ENCODE assay signal across 12 mouse cellular contexts in genomic region chr11:55449531-55449930, GRCm38 (mm10). TPM values are rescaled to one million over a fixed set of nuclear protein-coding genes. Genes with fewer than 3 reads are reported as not detected.
DNase-seq lines count a peak whose midpoint lies in the region; ATAC-seq and TF ChIP-seq lines count a peak whose summit lies in the region.
"Had no signal": no experiment of that assay in that cellular context is flagged by ENCODE, and none has a peak within 500 bp of the region (broad histone marks: within the 10 kb centered on the region; RNA-seq: fewer than 3 reads in every experiment).

No protein-coding gene starts in this region.

- no peak overlapping the region for H3K4me3 ChIP-seq in heart, embryonic 15.5 days
- peak overlapping the region; percentile 21; the same call in 1 of the 2 replicates for H3K4me3 ChIP-seq in E14TG2a.4 (replicated peaks; ENCODE audit: low read length)
- H3K4me3 ChIP-seq in heart, postnatal 0 days (ENCODE audit: low read depth, low read length), result no peak overlapping the region
- no peak overlapping the region for H3K4me3 ChIP-seq in liver, embryonic 12.5 days
- H3K4me3 ChIP-seq: limb, embryonic 13.5 days had no signal

- H3K4me2 ChIP-seq in heart, embryonic 15.5 days, result no peak overlapping the region
- no peak overlapping the region for H3K4me2 ChIP-seq in heart, postnatal 0 days (ENCODE audit: low read depth, low read length)
- H3K4me2 ChIP-seq in liver, embryonic 12.5 days, result no peak overlapping the region
- H3K4me2 ChIP-seq: limb, embryonic 13.5 days had no signal

- 59% methylated on average over 7 of the region's 7 CpGs for WGBS in heart, embryonic 15.5 days
- 57% methylated on average over 7 of the region's 7 CpGs for WGBS in heart, postnatal 0 days
- WGBS in liver, embryonic 12.5 days (ENCODE audit: insufficient replicate concordance), result 58% methylated on average over 7 of the region's 7 CpGs

- no peaks in the 10 kb centered on the region for H3K9me3 ChIP-seq in heart, embryonic 15.5 days (replicated peaks)
- H3K9me3 ChIP-seq in E14TG2a.4 (ENCODE audit: low read length), result no peaks in the 10 kb centered on the region
- no peaks in the 10 kb centered on the region for H3K9me3 ChIP-seq in heart, postnatal 0 days (replicated peaks; ENCODE audit: control insufficient read depth, low read length)
- no peaks in the 10 kb centered on the region for H3K9me3 ChIP-seq in liver, embryonic 12.5 days (replicated peaks)
- H3K9me3 ChIP-seq: G1E; limb, embryonic 13.5 days had no signal

- H3K36me3 ChIP-seq in heart, embryonic 15.5 days, result peaks cover 20% of the 10 kb centered on the region
- peaks cover 96% of the 10 kb centered on the region for H3K36me3 ChIP-seq in E14TG2a.4 (ENCODE audit: insufficient read depth, low read length)
- peaks cover 33% of the 10 kb centered on the region for H3K36me3 ChIP-seq in heart, postnatal 0 days (replicated peaks; ENCODE audit: control insufficient read depth, insufficient read depth, low read length)
- H3K36me3 ChIP-seq in liver, embryonic 12.5 days, result peaks cover 78% of the 10 kb centered on the region

- intact Hi-C loops in heart, postnatal 14 days (cut with DNase I), result loop anchor here (5.0 kb wide), 1 partner anchor 247 kb away; the partner anchor contains the start of gene Slc36a1

- no peak overlapping the region for H3K9ac ChIP-seq in heart, embryonic 15.5 days
- no peak overlapping the region for H3K9ac ChIP-seq in heart, postnatal 0 days (replicated peaks; ENCODE audit: low read depth, low read length)
- H3K9ac ChIP-seq in liver, embryonic 12.5 days, result no peak overlapping the region
- H3K9ac ChIP-seq: limb, embryonic 13.5 days had no signal

- no peak for ATAC-seq in heart, embryonic 15.5 days (replicated peaks; ENCODE audit: insufficient number of reproducible peaks, insufficient read depth, low FRiP score, low read depth)
- ATAC-seq in heart, postnatal 0 days (ENCODE audit: insufficient read depth, low read depth), result 0 out of 2 replicates have a peak, but pooled peaks have one; percentile 12
- no peak for ATAC-seq in liver, embryonic 12.5 days
- no peak for ATAC-seq in CD4-positive, CD25-positive, alpha-beta regulatory T cell, adult 4 months

- TF ChIP-seq CTCF in E14TG2a.4 (conservative IDR thresholded peaks at IDR 0.05; ENCODE audit: low read length), result no peak
- no peak for TF ChIP-seq CTCF in heart, postnatal 0 days (IDR thresholded peaks at IDR 0.05; ENCODE audit: low read depth)

- no peak for TF ChIP-seq EP300 in heart, postnatal 0 days (IDR thresholded peaks at IDR 0.05; ENCODE audit: low read depth)

- peaks cover 2% of the 10 kb centered on the region; the same call in 1 of the 2 replicates for H3K4me1 ChIP-seq in heart, embryonic 15.5 days (replicated peaks)
- peaks cover 76% of the 10 kb centered on the region for H3K4me1 ChIP-seq in E14TG2a.4 (replicated peaks; ENCODE audit: low read depth, low read length)
- no peaks in the 10 kb centered on the region; the same call in 1 of the 2 replicates for H3K4me1 ChIP-seq in heart, postnatal 0 days (ENCODE audit: control insufficient read depth, insufficient read depth)
- H3K4me1 ChIP-seq in liver, embryonic 12.5 days, result peaks cover 10% of the 10 kb centered on the region; the same call in 1 of the 2 replicates

- no peaks in the 10 kb centered on the region for H3K27me3 ChIP-seq in heart, embryonic 15.5 days
- H3K27me3 ChIP-seq in E14TG2a.4 (ENCODE audit: insufficient read depth, low read length), result no peaks in the 10 kb centered on the region
- no peaks in the 10 kb centered on the region for H3K27me3 ChIP-seq in heart, postnatal 0 days (ENCODE audit: control insufficient read depth, insufficient read depth, low read length)
- no peaks in the 10 kb centered on the region for H3K27me3 ChIP-seq in liver, embryonic 12.5 days (replicated peaks)
- H3K27me3 ChIP-seq: limb, embryonic 13.5 days had no signal

- peak overlapping the region; percentile 51 for H3K27ac ChIP-seq in heart, embryonic 15.5 days
- peak overlapping the region; percentile 44 for H3K27ac ChIP-seq in heart, postnatal 0 days (ENCODE audit: low read depth)
- H3K27ac ChIP-seq in liver, embryonic 12.5 days, result 0 out of 2 replicates have a peak overlapping the region, but pooled peaks have one; percentile 14
- H3K27ac ChIP-seq: limb, embryonic 13.5 days had no signal

- DNase-seq in heart, postnatal 14 days, result no peak
- DNase-seq in heart, postnatal 0 days (ENCODE audit: low spot score), result no peak
- no peak for DNase-seq in right cerebral cortex, postnatal 10 days (ENCODE audit: low spot score in 2 of 2)
- no peak for DNase-seq in spleen, postnatal 36 days (ENCODE audit: low spot score in 2 of 2)
- DNase-seq: cerebellum, postnatal 10 days; midbrain, embryonic 14.5 days had no signal

RNA-seq across cellular contexts. Expression of gene Atox1, which starts 11.5 kb away (rescaled TPM):
- 252 and 260 TPM in 2 replicates for polyA plus RNA-seq in heart, embryonic 15.5 days (2015; fragmentation: Nextera tagmentation; extraction: Ambion mirVana)
- total RNA-seq in heart, postnatal 14 days (2021), result 100 to 1,000 TPM; 138 to 146 TPM
- 262 and 340 TPM in 2 replicates for total RNA-seq in heart, postnatal 0 days (2014; rRNA removed; ENCODE audit: low replicate concordance)
- polyA plus RNA-seq in heart, postnatal 0 days (2015; fragmentation: Nextera tagmentation; extraction: Ambion mirVana), result 346 and 351 TPM in 2 replicates
- polyA plus RNA-seq in liver, embryonic 12.5 days (2016; fragmentation: Nextera tagmentation; extraction: Ambion mirVana), result 203 and 210 TPM in 2 replicates
- 100 to 1,000 TPM; 157 to 199 TPM for polyA plus RNA-seq in CD4-positive, CD25-positive, alpha-beta regulatory T cell, adult 4 months (2017; shearing (Covaris generic))

RNA-seq across cellular contexts. Expression of gene G3bp1, which starts 20.0 kb away (rescaled TPM):
- 94.4 and 105 TPM in 2 replicates for polyA plus RNA-seq in heart, embryonic 15.5 days (2015; fragmentation: Nextera tagmentation; extraction: Ambion mirVana)
- total RNA-seq in heart, postnatal 14 days (2021), result 10 to 100 TPM; 40.3 to 44.7 TPM
- 48.5 and 70.6 TPM in 2 replicates for total RNA-seq in heart, postnatal 0 days (2014; rRNA removed; ENCODE audit: low replicate concordance)
- 58.0 and 59.4 TPM in 2 replicates for polyA plus RNA-seq in heart, postnatal 0 days (2015; fragmentation: Nextera tagmentation; extraction: Ambion mirVana)
- polyA plus RNA-seq in liver, embryonic 12.5 days (2016; fragmentation: Nextera tagmentation; extraction: Ambion mirVana), result 136 TPM in 2 replicates
- 10 to 100 TPM; 61.1 to 74.7 TPM for polyA plus RNA-seq in CD4-positive, CD25-positive, alpha-beta regulatory T cell, adult 4 months (2017; shearing (Covaris generic))

RNA-seq across cellular contexts. Expression of gene Sparc, which starts 26.5 kb away (rescaled TPM):
- 1,914 and 2,149 TPM in 2 replicates for polyA plus RNA-seq in heart, embryonic 15.5 days (2015; fragmentation: Nextera tagmentation; extraction: Ambion mirVana)
- total RNA-seq in heart, postnatal 14 days (2021), result 1,000 to 10,000 TPM; 1,338 to 1,403 TPM
- 829 and 887 TPM in 2 replicates for total RNA-seq in heart, postnatal 0 days (2014; rRNA removed; ENCODE audit: low replicate concordance)
- polyA plus RNA-seq in heart, postnatal 0 days (2015; fragmentation: Nextera tagmentation; extraction: Ambion mirVana), result 1,674 and 1,711 TPM in 2 replicates
- 167 and 173 TPM in 2 replicates for polyA plus RNA-seq in liver, embryonic 12.5 days (2016; fragmentation: Nextera tagmentation; extraction: Ambion mirVana)
- polyA plus RNA-seq in CD4-positive, CD25-positive, alpha-beta regulatory T cell, adult 4 months (2017; shearing (Covaris generic)), result under 1 TPM in 1 of 2 experiments, not detected in 1; 0.28 TPM
- polyA plus RNA-seq: G1E had no signal

Comparison
In these comparisons a context has a peak if more than half of its experiments do, and no peak if none do; other contexts are left out.
1. RNA of gene Sparc, which starts 26.5 kb away (polyA plus RNA-seq): 1,914 to 2,149 TPM in heart, embryonic 15.5 days, 1,674 to 1,711 TPM in heart, postnatal 0 days and 167 to 173 TPM in liver, embryonic 12.5 days; 0.28 TPM in CD4-positive, CD25-positive, alpha-beta regulatory T cell, adult 4 months; every median in the first group is over 100 times any median in the second.
2. Peak in every context shown above with its lines, with median percentiles within 50 percentile points of each other: H3K27ac ChIP-seq.